Mouse (Mus musculus): ENCODE data around the gene Dock4.

Gene Dock4

GRCm38 (mm10) chr12:40445648-40446449 is at the start of gene Dock4, which contains the start of gene Zfp277:
Gene Dock4, plus strand, starts transcription at chr12:40445952.
Gene Zfp277, minus strand, starts transcription at chr12:40445902.
- peak; percentile 98 to 99 for DNase-seq (ENCODE audit: low read depth in 2 of 2, low spot score in 2 of 2)

- DNase-seq (ENCODE audit: low read depth in 2 of 2, low spot score in 2 of 2): no peak
These were observed 46.8 kb upstream of the Dock4 start for GRCm38 (mm10) chr12:40398916-40399315.

DNA sequence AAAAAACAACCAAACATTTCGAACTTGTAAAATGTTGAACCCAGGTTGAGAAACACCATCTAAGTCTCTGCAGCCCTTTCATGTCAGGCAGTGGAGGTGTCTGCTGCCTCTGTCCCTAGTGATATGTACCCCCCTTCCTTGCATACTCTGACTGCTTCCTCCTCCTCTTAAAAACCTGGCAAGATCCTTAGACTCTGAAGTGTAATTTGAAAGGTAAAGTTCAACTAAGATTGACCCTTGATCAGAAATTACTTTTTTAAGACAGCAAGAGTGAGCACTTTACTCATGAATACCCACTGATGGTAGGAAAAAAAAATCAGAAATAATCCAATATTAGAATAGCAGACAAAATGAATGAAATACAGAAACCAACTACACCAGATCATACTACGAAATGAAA is 46.4 kb upstream of the Dock4 start:
- no peak for DNase-seq (ENCODE audit: low read depth in 2 of 2, low spot score in 2 of 2)

DNA sequence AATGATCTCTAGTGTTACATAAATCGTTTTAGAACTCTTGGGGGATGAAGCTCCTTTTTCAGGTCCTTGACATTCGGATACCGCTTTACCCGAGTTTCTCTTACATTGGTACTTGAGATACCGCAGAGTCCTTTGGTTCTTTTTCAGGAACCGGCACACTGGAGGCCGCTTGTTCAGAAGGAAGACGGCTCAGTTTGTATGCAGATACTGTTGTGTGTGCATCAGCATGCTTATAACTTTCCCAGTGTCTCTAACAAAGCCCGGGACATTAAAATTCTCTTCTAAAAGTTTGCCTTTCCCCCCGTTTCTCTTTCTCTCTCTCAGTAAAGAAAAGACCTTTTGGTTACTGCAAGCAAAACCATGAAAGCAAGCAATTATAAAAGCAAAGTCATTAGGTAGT is 45.9 kb upstream of the Dock4 start:
- DNase-seq (ENCODE audit: low read depth in 2 of 2, low spot score in 2 of 2): no peak

DNA sequence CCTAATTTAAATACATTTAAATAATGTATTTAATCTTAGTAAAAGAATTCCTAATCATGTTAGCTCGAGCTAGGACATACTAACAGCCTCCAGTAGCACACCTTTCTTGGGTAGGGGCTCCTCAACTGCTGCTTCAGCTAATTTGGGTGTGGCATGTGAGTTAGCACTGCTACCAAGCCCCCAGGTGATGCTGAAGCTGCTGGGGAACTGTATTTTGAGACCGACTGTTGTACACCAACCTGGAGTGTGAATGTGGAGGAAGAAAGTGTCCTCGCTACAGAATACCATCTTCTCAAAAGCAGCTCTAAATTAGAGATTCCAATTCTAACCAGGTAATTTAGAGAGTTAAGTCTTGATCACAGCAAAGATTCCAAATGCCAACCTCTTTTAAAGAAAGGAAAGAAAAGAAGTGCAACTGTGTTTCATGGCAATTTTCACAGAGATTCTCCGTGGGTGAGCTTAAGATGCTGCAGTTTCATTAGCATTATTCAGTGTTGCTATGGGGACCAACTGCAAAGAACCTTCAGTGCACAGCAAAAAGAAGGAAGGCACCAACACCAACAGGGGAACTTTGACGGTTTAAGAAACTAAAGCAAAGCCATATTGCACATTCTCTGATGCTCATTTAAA is 31.0 kb upstream of the Dock4 start:
- DNase-seq (ENCODE audit: low read depth in 2 of 2, low spot score in 2 of 2): no peak

GRCm38 (mm10) chr12:40415312-40415925 is 30.3 kb upstream of the Dock4 start:
- no peak for DNase-seq (ENCODE audit: low read depth in 2 of 2, low spot score in 2 of 2)

DNA sequence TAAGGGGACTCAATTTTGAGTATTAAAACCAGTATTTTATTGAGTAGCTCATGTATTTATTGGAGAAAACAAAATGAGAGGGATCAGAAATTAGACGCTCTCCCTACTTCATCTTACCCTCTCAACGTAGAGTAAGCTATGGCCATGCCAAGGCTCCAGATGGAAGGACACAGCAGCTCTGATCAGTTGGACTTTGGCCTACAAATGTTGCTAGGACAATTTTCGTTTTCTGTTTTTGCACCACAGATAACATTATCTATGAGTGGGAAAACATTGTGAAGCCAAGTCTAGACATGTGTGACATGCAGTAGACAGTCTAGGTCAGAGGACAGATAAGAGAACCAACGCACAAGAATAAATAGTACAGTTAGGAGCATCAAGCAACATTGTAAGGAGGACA is 28.5 kb upstream of the Dock4 start:
- DNase-seq (ENCODE audit: low read depth in 2 of 2, low spot score in 2 of 2): no peak

- no peak for DNase-seq (ENCODE audit: low read depth in 2 of 2, low spot score in 2 of 2)
These were observed 20.8 kb upstream of the Dock4 start for GRCm38 (mm10) chr12:40424991-40425390.

GRCm38 (mm10) chr12:40427606-40428005 is 18.1 kb upstream of the Dock4 start:
- no peak for DNase-seq (ENCODE audit: low read depth in 2 of 2, low spot score in 2 of 2)

GRCm38 (mm10) chr12:40429976-40430375 is 15.8 kb upstream of the Dock4 start:
- DNase-seq (ENCODE audit: low read depth in 2 of 2, low spot score in 2 of 2): no peak

GRCm38 (mm10) chr12:40431075-40431474 is 14.7 kb upstream of the Dock4 start:
- DNase-seq (ENCODE audit: low read depth in 2 of 2, low spot score in 2 of 2): no peak

DNA sequence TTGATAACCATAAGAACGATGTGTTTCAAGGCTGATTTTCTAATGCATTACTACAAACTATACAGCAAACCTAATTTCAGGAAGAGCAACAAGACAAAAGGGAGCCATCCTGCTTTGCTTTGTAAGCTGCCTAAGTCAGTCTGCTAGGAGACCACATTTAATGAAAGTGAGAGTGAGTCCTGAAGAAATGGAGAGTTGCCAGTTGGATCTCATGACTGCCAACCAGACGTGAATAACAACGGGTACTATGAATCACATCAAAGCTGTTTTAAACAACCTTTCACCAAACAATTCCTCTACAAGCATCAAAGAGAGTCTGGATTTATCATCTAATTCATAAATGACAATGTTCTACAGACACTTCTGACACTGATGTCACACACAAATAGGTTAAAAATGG is 11.7 kb upstream of the Dock4 start:
- no peak for DNase-seq (ENCODE audit: low read depth in 2 of 2, low spot score in 2 of 2)

DNA sequence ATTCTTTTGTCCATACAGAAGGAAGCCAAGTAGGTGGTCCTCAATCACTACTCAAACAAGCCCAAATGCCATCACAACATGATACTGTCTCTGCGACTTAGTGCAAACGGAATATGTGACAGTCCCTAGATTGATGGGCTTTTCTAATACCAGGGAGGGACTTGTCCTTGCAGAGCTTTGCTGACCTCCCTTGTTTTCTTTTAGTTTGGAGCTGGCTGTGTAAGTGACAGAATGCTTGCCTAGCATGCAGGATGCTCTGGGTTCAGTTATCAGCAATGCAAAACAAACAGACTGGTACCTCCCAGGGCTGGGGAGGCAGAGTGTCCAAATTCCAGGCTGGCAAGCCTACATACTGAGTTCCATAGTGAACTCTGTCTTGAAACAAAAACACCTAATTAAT is 7.7 kb upstream of the Dock4 start:
- no peak for DNase-seq (ENCODE audit: low read depth in 2 of 2, low spot score in 2 of 2)

GRCm38 (mm10) chr12:40445206-40445605 is 546 bp upstream of the Dock4 start:
- DNase-seq (ENCODE audit: low read depth in 2 of 2, low spot score in 2 of 2): no peak

GRCm38 (mm10) chr12:40446450-40447381 is 964 bp downstream of the Dock4 start:
- DNase-seq (ENCODE audit: low read depth in 2 of 2, low spot score in 2 of 2): peak; percentile 20 to 25

- no peak for DNase-seq (ENCODE audit: low read depth in 2 of 2, low spot score in 2 of 2)
These were observed 2.0 kb downstream of the Dock4 start for GRCm38 (mm10) chr12:40447561-40448355.

GRCm38 (mm10) chr12:40449119-40449795 is 3.5 kb downstream of the Dock4 start:
- no peak for DNase-seq (ENCODE audit: low read depth in 2 of 2, low spot score in 2 of 2)

DNA sequence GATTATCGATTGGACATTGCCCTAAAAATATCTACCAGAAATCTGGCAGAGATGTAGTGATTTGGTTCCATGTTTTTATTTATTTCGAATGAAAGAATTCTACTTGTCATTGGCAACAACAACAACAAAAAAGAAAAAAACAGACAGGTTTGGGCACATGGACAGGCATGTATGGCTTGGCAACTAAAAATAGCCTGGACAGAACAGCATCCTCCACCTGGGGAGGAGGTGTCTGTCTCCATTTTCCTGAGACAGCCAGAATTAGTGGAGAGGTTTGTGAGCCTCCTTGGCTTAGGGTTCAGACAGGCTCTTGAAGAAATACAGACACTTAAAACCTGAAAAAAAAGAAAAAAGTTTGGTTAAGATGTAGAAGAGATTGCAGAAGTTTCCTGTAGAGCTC is 10.8 kb downstream of the Dock4 start:
- no peak for DNase-seq (ENCODE audit: low read depth in 2 of 2, low spot score in 2 of 2)

DNA sequence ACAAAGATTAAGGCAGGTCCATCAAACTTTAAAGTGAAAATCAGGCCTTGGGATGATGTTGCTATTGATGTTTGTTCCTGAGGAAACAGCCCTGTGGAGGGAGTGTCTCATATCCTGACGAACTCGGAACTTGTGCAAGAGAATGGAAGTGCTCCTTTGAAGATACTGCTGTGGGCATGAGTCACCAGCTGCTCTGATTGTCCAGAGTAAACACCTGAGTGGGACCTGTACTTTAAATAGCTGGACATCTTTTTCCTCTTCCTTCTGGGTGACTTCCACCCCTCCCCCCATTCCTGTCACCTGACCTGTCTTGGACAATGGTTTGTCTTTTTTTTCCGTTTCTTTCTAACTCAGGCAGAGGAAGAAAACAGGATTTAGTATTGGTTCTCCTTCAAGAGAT is 13.2 kb downstream of the Dock4 start:
- DNase-seq (ENCODE audit: low read depth in 2 of 2, low spot score in 2 of 2): no peak

Data from CD8-positive naive resting alpha-beta T cell, adult 2 months (primary cell).